Mouse (Mus musculus) gastrocnemius, adult 2 months (tissue): ENCODE data around the gene Ccdc163. TPM values are rescaled to one million over a fixed set of nuclear protein-coding genes. Genes with fewer than 3 reads are reported as not detected.

Source experiments
- DNase-seq: peaks from one replicate; pipeline ENCODE4 v3.0.0; 2022
- H3K27ac ChIP-seq: fragments of 200-600 bp; 2 replicates; pipeline ENCODE4 v1.8.1; 2022; ENCODE audit warnings: mild to moderate bottlenecking
- H3K4me3 ChIP-seq: fragments of 200-600 bp; 2 replicates; pipeline ENCODE4 v1.8.1; 2022; ENCODE audit warnings: mild to moderate bottlenecking, moderate library complexity
- CTCF ChIP-seq: fragments of 200-600 bp; IDR thresholded peaks from 2 replicates; pipeline ENCODE4 v1.8.1; 2022; ENCODE audit warnings: antibody characterized with exemption, mild to moderate bottlenecking, moderate library complexity
- intact Hi-C: fragments of 180-260 bp; cut with DNase I; formaldehyde crosslinking; loops from one replicate; pipeline ENCODE4 v1.15.1; 2025
- total RNA-seq, 2 experiments: library from RNA; stranded (reverse); gene quantifications; 2 replicates each; pipeline ENCODE4 v1.2.3; 2021

The Ccdc163 gene
- total RNA-seq, 2 experiments from 2014 or later: 1.9 to 3.8 TPM

- DNase-seq: no peak
- intact Hi-C loops: loop anchor here (10.0 kb wide), 1 partner anchor 432 kb away; no protein-coding TSS in a partner anchor
These were observed 4.2 kb downstream of the Ccdc163 start for GRCm38 (mm10) chr4:116712536-116712935.

GRCm38 (mm10) chr4:116719396-116719795 lies 11.1 kb downstream of the Ccdc163 start:
- intact Hi-C loops: loop anchor here (1.0 to 10.0 kb wide), 3 partner anchors 70 to 425 kb away; partner anchors contain the start of gene Urod
- DNase-seq: peak; percentile 70
- H3K4me3 ChIP-seq: no peak overlapping the region
- TF ChIP-seq CTCF: peak; percentile 90
- peak overlapping the region; percentile 94; the same call in 1 of the 2 replicates for H3K27ac ChIP-seq

More at GRCm38 (mm10) chr4:116712536-116712935, 4.2 kb downstream of the Ccdc163 start:
- TF ChIP-seq CTCF: no peak
- H3K27ac ChIP-seq: no peak overlapping the region
- no peak overlapping the region for H3K4me3 ChIP-seq

GRCm38 (mm10) chr4:116720343-116721097 lies 12.2 kb downstream of the Ccdc163 start, which contains the start of gene Tesk2:
TSS of gene Tesk2 (plus strand) at chr4:116720948.
- peak within 1 kb of the TSS; percentile 94 for H3K27ac ChIP-seq
- TF ChIP-seq CTCF: no peak
- peak within 1 kb of the TSS; percentile 85 for H3K4me3 ChIP-seq
- intact Hi-C loops: no loop called here
- peak; percentile 94 for DNase-seq

GRCm38 (mm10) chr4:116721098-116721628 lies 12.9 kb downstream of the Ccdc163 start:
- H3K4me3 ChIP-seq: peak overlapping the region; percentile 85
- intact Hi-C loops: no loop called here
- peak overlapping the region; percentile 94 for H3K27ac ChIP-seq
- TF ChIP-seq CTCF: no peak
- no peak for DNase-seq

GRCm38 (mm10) chr4:116722230-116722629 lies 13.9 kb downstream of the Ccdc163 start:
- DNase-seq: no peak
- TF ChIP-seq CTCF: no peak
- intact Hi-C loops: no loop called here
- Histone ChIP-seq H3K27ac (no peak overlapping the region), H3K4me3 (peak overlapping the region; percentile 85)

- TF ChIP-seq CTCF: no peak
- Histone ChIP-seq H3K27ac (no peak overlapping the region), H3K4me3 (no peak overlapping the region)
- intact Hi-C loops: no loop called here
- no peak for DNase-seq
These were observed 17.1 kb downstream of the Ccdc163 start for GRCm38 (mm10) chr4:116725444-116725843.

- H3K4me3 ChIP-seq: no peak overlapping the region
- no peak for TF ChIP-seq CTCF
- H3K27ac ChIP-seq: no peak overlapping the region
- intact Hi-C loops: no loop called here
- no peak for DNase-seq
These were observed 19.1 kb downstream of the Ccdc163 start for GRCm38 (mm10) chr4:116727401-116727800.

GRCm38 (mm10) chr4:116729532-116729931 lies 21.2 kb downstream of the Ccdc163 start:
- no peak overlapping the region for H3K27ac ChIP-seq
- DNase-seq: no peak
- no peak for TF ChIP-seq CTCF
- no peak overlapping the region for H3K4me3 ChIP-seq
- intact Hi-C loops: no loop called here

- H3K4me3 ChIP-seq: no peak overlapping the region
- intact Hi-C loops: no loop called here
- no peak overlapping the region for H3K27ac ChIP-seq
- no peak for DNase-seq
- TF ChIP-seq CTCF: no peak
These were observed 22.8 kb downstream of the Ccdc163 start for GRCm38 (mm10) chr4:116731077-116731476.

GRCm38 (mm10) chr4:116732355-116732754 lies 24.0 kb downstream of the Ccdc163 start:
- TF ChIP-seq CTCF: no peak
- H3K4me3 ChIP-seq: no peak overlapping the region
- intact Hi-C loops: no loop called here
- no peak overlapping the region for H3K27ac ChIP-seq
- no peak for DNase-seq

GRCm38 (mm10) chr4:116734996-116735395 lies 26.7 kb downstream of the Ccdc163 start:
- Histone ChIP-seq H3K27ac (no peak overlapping the region; the same call in 1 of the 2 replicates), H3K4me3 (no peak overlapping the region)
- no peak for DNase-seq
- TF ChIP-seq CTCF: no peak
- intact Hi-C loops: no loop called here

- TF ChIP-seq CTCF: no peak
- no peak overlapping the region for H3K4me3 ChIP-seq
- no peak overlapping the region for H3K27ac ChIP-seq
- no peak for DNase-seq
- intact Hi-C loops: no loop called here
These were observed 30.9 kb downstream of the Ccdc163 start for GRCm38 (mm10) chr4:116738972-116739751.

- intact Hi-C loops: no loop called here
- no peak for TF ChIP-seq CTCF
- H3K27ac ChIP-seq: no peak overlapping the region
- H3K4me3 ChIP-seq: no peak overlapping the region
- no peak for DNase-seq
These were observed 41.4 kb downstream of the Ccdc163 start for GRCm38 (mm10) chr4:116749750-116750149.
